Mouse (Mus musculus) heart, embryonic 11.5 days (tissue): ENCODE data around the gene Ska2. TPM values are rescaled to one million over a fixed set of nuclear protein-coding genes. Genes with fewer than 3 reads are reported as not detected.
A peak's percentile ranks its signal among the peaks of the same experiment; 100 is the strongest.

ENCODE experiments used
- ATAC-seq: fragments of 200-750 bp; cut with Nextera tagmentation; replicated peaks from 2 replicates; pipeline ENCODE4 v1.8.0; 2017; ENCODE audit warnings: moderate library complexity; ENCODE audit not compliant: insufficient number of reproducible peaks, low FRiP score, low TSS enrichment
- H3K27ac ChIP-seq: fragments of 300-500 bp; sonication (generic); 2 replicates; pipeline ENCODE4 v1.5.1; 2014; ENCODE audit warnings: mild to moderate bottlenecking, low read depth, low read length
- H3K27me3 ChIP-seq: fragments of 300-500 bp; sonication (generic); 2 replicates; pipeline ENCODE4 v1.6.1; 2014; ENCODE audit warnings: mild to moderate bottlenecking, low read length, mixed read lengths; ENCODE audit not compliant: control insufficient read depth, insufficient read depth
- H3K36me3 ChIP-seq: fragments of 300-500 bp; sonication (generic); 2 replicates; pipeline ENCODE4 v1.6.1; 2014; ENCODE audit warnings: mild to moderate bottlenecking, low read length, moderate library complexity, mixed read lengths; ENCODE audit not compliant: control insufficient read depth, insufficient read depth
- H3K4me1 ChIP-seq: fragments of 300-500 bp; sonication (generic); 2 replicates; pipeline ENCODE4 v1.6.1; 2014; ENCODE audit warnings: low read length; ENCODE audit not compliant: control insufficient read depth, insufficient read depth
- H3K4me2 ChIP-seq: fragments of 300-500 bp; sonication (generic); 2 replicates; pipeline ENCODE4 v1.6.1; 2014; ENCODE audit warnings: mild to moderate bottlenecking, moderate library complexity
- H3K4me3 ChIP-seq: fragments of 300-500 bp; sonication (generic); 2 replicates; pipeline ENCODE4 v1.5.1; 2014; ENCODE audit warnings: low read depth, low read length
- H3K9ac ChIP-seq: fragments of 300-500 bp; sonication (generic); 2 replicates; pipeline ENCODE4 v1.6.1; 2014; ENCODE audit warnings: mild to moderate bottlenecking, low read depth, low read length, moderate library complexity
- H3K9me3 ChIP-seq: fragments of 300-500 bp; sonication (generic); replicated peaks from 2 replicates; pipeline ENCODE4 v1.6.1; 2016; ENCODE audit warnings: low read length; ENCODE audit not compliant: control insufficient read depth
- WGBS: fragments of 180-500 bp; shearing (Covaris S2); extraction: QIAGEN DNeasy Blood & Tissue Kit; methylation state at CpG from one replicate; pipeline ENCODE4 v1.1.7; 2014; ENCODE audit not compliant: insufficient replicate concordance; 5-methylcytosine and 5-hydroxymethylcytosine counted together
- polyA plus RNA-seq: library from polyadenylated mRNA; unstranded; fragments of >200 nt; fragmentation: Nextera tagmentation; extraction: Ambion mirVana; gene quantifications from 2 replicates; pipeline ENCODE4 v1.2.1, GENCODE M21; 2014

Gene Ska2
- polyA plus RNA-seq, 1 experiment from 2014 or later, result 74.8 TPM

DNA sequence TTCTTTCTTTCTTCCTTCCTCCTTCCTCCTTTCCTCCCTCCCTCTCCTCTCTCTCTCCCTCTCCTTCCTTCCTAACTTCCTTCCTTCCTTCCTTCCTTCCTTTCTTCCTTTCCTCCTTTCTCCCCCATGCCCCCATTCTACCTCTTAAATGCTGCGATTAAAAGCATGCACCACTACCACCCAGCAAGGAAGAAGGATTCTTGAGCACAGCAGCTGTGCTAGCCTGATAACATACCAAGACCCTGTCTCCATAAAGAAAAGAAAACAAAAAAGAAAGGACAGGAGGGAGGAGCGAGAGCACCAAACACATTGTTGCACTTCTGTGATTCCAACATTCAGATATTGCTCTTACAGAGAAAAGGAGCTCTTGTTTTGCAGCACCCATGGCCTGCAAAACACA is 21.9 kb upstream of the Ska2 start:
- Histone ChIP-seq H3K4me2 (peak overlapping the region; percentile 88), H3K4me3 (peak overlapping the region; percentile 94), H3K9me3 (no peaks in the 10 kb centered on the region), H3K27me3 (no peaks in the 10 kb centered on the region), H3K4me1 (peaks cover 19% of the 10 kb centered on the region), H3K27ac (peak overlapping the region; percentile 24), H3K36me3 (peaks cover 18% of the 10 kb centered on the region), H3K9ac (peak overlapping the region; percentile 83)
- ATAC-seq, result no peak
- 44% methylated on average over 2 of the region's 2 CpGs for WGBS

DNA sequence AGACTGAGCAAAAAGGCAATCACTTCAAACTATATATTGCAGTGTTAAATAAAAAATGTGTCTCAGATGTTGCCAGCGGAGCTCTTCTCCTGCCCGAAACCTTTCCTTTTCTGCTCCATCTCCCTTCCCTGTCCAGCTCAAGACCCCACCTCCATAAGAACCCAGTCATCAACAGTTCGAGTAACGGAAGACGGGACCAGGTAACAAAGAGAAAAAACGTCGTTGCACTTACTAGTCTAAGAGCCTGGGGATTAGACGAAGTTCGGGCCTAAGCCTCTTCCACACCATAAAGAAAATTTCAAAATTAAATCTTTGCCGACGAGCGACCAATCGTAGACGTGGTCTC is 652 bp upstream of the Ska2 start, which contains the start of gene Prr11:
TSS of gene Prr11 (minus strand) at position 300 of the 346 bp plus-strand sequence.
- peaks cover 5% of the 10 kb centered on the region; the same call in 1 of the 2 replicates for H3K36me3 ChIP-seq
- peak within 1 kb of the TSS; percentile 99 for H3K4me3 ChIP-seq
- no peak for ATAC-seq
- WGBS, result under 1% methylated on average over 14 of the region's 14 CpGs
- peaks cover 11% of the 10 kb centered on the region for H3K4me1 ChIP-seq
- no peaks in the 10 kb centered on the region for H3K27me3 ChIP-seq
- peak within 1 kb of the TSS; percentile 72 for H3K4me2 ChIP-seq
- peak within 1 kb of the TSS; percentile 92 for H3K9ac ChIP-seq
- H3K27ac ChIP-seq, result peak within 1 kb of the TSS; percentile 93
- H3K9me3 ChIP-seq, result no peaks in the 10 kb centered on the region

DNA sequence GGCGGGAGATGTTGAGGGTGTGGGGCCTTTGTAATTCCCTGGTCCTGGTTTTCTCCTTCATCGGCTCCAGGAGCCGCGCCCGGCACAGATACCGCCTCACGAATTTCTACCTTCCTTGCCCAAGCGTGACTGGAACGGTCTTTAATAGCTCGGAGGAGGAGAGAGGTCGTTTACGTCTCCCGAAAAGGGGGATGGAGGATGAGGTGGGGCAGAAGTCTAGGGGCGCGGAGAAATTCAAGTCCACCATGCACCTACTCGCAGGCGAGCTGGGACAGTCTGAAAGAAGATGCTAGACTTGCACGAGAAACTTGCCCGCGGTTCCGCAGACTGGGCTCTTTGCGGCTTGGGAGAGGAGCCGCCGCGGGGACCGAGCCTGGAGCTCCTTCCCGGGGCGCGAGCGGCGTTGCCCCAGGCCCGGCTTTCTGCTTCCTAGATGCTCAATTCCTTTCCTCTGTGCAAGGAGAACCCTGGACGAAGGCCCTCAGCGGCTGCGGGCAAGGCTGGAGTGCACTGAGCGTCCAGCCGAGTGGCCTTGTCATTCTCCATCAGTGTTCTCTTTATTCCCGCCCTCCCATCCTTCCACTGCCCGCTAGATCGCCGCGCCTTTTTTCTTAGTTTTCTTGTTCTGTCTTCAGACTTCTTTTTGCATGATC is 611 bp downstream of the Ska2 start:
- H3K36me3 ChIP-seq, result peaks cover 2% of the 10 kb centered on the region; the same call in 1 of the 2 replicates
- H3K9me3 ChIP-seq, result no peaks in the 10 kb centered on the region
- H3K9ac ChIP-seq, result peak overlapping the region; percentile 92
- peaks cover 11% of the 10 kb centered on the region for H3K4me1 ChIP-seq
- peak overlapping the region; percentile 99 for H3K4me3 ChIP-seq
- peak overlapping the region; percentile 93 for H3K27ac ChIP-seq
- H3K4me2 ChIP-seq, result peak overlapping the region; percentile 69
- ATAC-seq, result no peak
- H3K27me3 ChIP-seq, result no peaks in the 10 kb centered on the region
- under 1% methylated on average over 42 of the region's 42 CpGs for WGBS

DNA sequence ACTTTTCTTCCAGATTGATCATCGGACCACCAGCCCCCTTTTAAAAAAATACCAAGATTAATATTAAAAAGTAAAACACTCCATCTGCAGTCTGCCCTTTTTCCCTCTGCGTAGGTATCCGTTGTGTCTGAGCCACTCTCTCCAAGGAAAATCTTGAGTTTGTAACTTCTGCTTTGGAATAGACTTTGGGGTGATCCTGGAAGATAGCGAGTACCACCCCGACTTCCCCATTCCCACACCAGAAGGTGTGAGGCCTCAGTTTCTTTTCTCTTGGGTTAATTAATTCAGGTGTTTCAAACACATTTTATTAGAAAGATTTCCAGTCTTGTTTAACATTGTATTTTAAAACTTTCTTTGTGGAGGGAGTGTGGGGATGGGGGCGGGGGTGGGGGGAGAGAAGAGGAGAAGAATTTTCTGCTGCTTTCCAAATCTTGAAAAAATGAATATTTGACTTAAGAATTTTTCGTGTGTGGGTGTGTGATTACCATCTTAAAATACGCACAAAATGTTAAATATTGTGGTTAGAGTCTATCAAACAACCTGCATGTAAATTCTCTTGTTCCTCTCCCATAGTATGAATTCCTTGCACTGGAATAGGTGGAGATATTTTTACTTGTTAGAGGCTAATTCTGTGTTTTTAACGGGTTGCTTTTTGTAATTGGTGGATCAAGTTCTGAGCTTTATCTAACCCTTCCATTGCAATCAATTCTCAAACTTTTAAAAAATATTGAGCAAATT is 1.3 kb downstream of the Ska2 start:
- H3K4me1 ChIP-seq, result peaks cover 11% of the 10 kb centered on the region
- no peaks in the 10 kb centered on the region for H3K27me3 ChIP-seq
- no peak for ATAC-seq
- H3K4me3 ChIP-seq, result peak overlapping the region; percentile 99
- peaks cover 6% of the 10 kb centered on the region; the same call in 1 of the 2 replicates for H3K36me3 ChIP-seq
- WGBS, result 11% methylated on average over 9 of the region's 9 CpGs
- H3K9me3 ChIP-seq, result no peaks in the 10 kb centered on the region
- peak overlapping the region; percentile 69 for H3K4me2 ChIP-seq
- H3K9ac ChIP-seq, result peak overlapping the region; percentile 92
- H3K27ac ChIP-seq, result peak overlapping the region; percentile 93

DNA sequence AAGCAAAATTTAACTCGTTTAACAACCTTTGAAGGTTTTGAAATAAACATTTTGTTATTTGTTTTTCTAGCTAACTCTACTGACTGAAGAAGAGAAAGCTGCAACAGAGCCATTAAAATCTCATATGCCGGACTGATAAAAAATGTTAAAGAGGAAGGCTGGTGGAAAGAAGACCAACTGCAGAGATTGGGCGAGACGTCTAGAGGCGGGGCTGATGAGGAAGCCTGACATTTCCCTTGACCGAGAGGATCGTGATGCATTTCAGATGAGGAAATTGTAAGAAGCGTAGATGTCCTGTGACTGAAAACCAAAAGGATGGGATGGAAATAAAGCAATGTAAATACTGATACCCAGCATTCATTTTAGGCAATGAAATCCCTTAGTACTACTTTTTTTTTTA is 12.8 kb downstream of the Ska2 start:
- H3K9me3 ChIP-seq, result no peaks in the 10 kb centered on the region
- no peak overlapping the region for H3K4me3 ChIP-seq
- H3K36me3 ChIP-seq, result peaks cover 40% of the 10 kb centered on the region
- H3K9ac ChIP-seq, result no peak overlapping the region
- 87% methylated on average over 8 of the region's 8 CpGs for WGBS
- H3K4me2 ChIP-seq, result no peak overlapping the region
- no peak overlapping the region for H3K27ac ChIP-seq
- no peak for ATAC-seq
- H3K27me3 ChIP-seq, result no peaks in the 10 kb centered on the region
- no peaks in the 10 kb centered on the region; the same call in 1 of the 2 replicates for H3K4me1 ChIP-seq

DNA sequence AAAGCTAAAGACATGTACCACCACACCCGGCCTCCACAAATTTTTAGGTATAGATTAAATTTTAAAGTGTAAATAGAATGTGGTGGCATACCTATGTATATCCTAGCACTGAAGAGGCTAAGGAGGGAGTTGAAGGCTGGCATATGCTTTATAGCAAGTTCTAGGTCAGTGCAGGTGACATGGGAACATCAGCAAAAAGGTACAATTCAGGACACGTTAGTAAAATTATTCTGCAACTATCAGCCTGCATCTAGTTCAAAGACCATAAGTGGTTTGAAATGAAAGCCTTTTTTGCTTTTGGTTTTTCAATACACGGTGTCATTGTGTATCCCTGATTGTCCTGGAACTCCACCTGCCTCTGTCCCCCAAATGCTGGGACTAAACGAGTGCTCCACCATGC is 16.5 kb downstream of the Ska2 start:
- Histone ChIP-seq H3K36me3 (peaks cover 23% of the 10 kb centered on the region), H3K4me2 (peak overlapping the region; percentile 71), H3K4me3 (peak overlapping the region; percentile 79; the same call in 1 of the 2 replicates), H3K9me3 (no peaks in the 10 kb centered on the region), H3K4me1 (peaks cover 4% of the 10 kb centered on the region; the same call in 1 of the 2 replicates), H3K27me3 (no peaks in the 10 kb centered on the region), H3K9ac (no peak overlapping the region), H3K27ac (no peak overlapping the region)
- WGBS, result 56% methylated on average over 4 of the region's 4 CpGs
- ATAC-seq, result no peak

DNA sequence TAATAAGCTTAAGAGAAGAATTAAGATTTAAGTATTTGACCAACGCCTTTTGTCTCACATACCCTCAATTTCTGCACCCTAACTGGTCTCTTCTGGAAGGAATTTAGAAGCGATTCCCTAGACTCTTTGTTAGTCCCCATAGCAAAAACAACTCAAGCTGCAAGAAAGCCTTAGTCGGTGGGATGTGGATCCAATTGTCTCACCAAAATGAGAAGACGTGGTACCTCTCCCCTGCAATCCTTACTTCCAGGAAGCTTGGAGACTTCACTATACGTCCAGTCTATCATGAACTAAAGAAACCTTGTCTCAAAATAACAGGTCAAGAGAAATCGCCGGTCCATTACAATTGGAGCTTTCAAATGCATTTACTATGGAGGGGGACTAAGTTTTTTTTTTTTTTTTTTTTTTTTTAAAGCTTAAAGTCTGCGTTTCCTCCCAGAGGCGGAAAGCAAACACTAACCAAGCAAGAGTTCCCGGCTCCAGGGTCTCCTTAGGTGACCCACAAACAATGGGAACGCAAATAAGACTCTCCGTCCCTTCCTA is 17.3 kb downstream of the Ska2 start:
- Histone ChIP-seq H3K27ac (peak overlapping the region; percentile 84), H3K4me2 (peak overlapping the region; percentile 71), H3K4me1 (peaks cover 4% of the 10 kb centered on the region; the same call in 1 of the 2 replicates), H3K4me3 (peak overlapping the region; percentile 79), H3K9me3 (no peaks in the 10 kb centered on the region), H3K27me3 (no peaks in the 10 kb centered on the region), H3K36me3 (peaks cover 19% of the 10 kb centered on the region), H3K9ac (peak overlapping the region; percentile 79)
- no peak for ATAC-seq
- 2% methylated on average over 12 of the region's 12 CpGs for WGBS

DNA sequence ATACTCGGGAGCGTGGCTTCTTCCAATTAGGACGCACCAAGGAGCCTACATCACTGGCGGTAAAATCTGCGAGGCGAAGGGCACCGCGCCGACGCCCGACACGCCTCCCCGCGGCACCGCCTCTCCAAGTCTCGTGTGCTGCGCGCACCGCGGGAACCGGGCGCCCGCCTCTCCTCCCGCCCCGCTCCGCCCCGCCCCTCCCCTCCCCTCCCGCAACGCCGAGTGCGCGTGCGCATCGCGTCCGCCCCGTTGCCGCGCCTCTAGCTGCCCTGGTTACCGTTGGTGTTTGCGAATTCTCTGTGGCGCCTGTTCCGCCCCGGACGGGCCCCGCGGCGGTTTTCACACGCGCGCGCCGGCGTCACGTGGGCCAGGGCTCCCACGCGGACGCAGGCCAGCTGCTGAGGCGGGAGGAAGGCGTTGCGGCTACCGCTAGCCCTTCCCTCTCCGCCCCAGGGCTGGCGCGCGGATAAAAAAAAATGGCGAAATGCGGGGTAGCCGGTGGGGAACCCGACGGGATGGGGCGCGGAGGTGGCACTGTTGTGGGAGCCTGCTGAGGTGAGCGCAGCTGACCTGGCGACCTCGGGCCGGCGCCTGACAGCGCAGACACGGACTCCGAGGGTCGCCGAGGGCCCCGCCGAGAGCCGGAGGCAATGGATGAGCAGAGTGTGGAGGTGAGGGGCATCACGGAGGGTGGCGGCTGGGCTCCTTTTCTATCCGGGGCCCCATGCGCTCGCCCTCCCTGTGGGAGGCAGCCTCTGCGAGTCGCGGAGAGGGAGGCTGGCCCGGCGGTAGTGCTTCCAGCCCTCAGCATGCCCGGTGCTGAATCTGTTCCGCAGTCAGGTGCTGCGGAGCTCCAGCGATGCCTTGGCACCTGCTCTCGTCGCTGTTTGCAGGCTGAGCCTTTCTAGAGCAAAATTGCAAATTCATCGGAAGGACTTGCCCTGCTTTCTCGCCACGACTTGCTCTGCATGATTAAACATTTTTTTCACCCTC is 18.1 kb downstream of the Ska2 start, which contains the start of gene Trim37:
TSS of gene Trim37 (plus strand) at position 254 of the 993 bp plus-strand sequence.
- ATAC-seq, result peak; percentile 87
- Histone ChIP-seq H3K4me3 (peak within 1 kb of the TSS; percentile 79), H3K27me3 (no peaks in the 10 kb centered on the region), H3K36me3 (peaks cover 16% of the 10 kb centered on the region), H3K27ac (peak within 1 kb of the TSS; percentile 84), H3K4me2 (peak within 1 kb of the TSS; percentile 71), H3K9ac (peak within 1 kb of the TSS; percentile 79), H3K9me3 (no peaks in the 10 kb centered on the region), H3K4me1 (peaks cover 4% of the 10 kb centered on the region; the same call in 1 of the 2 replicates)
- WGBS, result under 1% methylated on average over 97 of the region's 105 CpGs
